Mouse (Mus musculus): Measurements from ENCODE around the gene Fbln2. TPM values are rescaled to one million over a fixed set of nuclear protein-coding genes. Genes with fewer than 3 reads are reported as not detected.

Gene Fbln2
- polyA plus RNA-seq, 1 experiment from 2014 or later: 7.3 TPM

- no peaks in the 10 kb centered on the region for H3K27me3 ChIP-seq (replicated peaks; ENCODE audit: control insufficient read depth, insufficient read depth, low read length)
Measured at GRCm38 (mm10) chr6:91186161-91186931, 25.9 kb upstream of the Fbln2 start.

GRCm38 (mm10) chr6:91186934-91187333, 25.3 kb upstream of the Fbln2 start:
- Histone ChIP-seq H3K27me3 (replicated peaks; ENCODE audit: control insufficient read depth, insufficient read depth, low read length) (no peaks in the 10 kb centered on the region), H3K27ac (ENCODE audit: low read depth, low read length) (no peak overlapping the region), H3K9me3 (replicated peaks; ENCODE audit: control insufficient read depth, low read length) (no peaks in the 10 kb centered on the region), H3K36me3 (ENCODE audit: control insufficient read depth, insufficient read depth, low read length) (no peaks in the 10 kb centered on the region), H3K4me2 (ENCODE audit: low read length) (no peak overlapping the region), H3K4me1 (ENCODE audit: control insufficient read depth, insufficient read depth, low read length) (no peaks in the 10 kb centered on the region), H3K4me3 (ENCODE audit: low read depth, low read length) (no peak overlapping the region), H3K9ac (ENCODE audit: low read length) (no peak overlapping the region)
- no peak for ATAC-seq
- DNase-seq (ENCODE audit: low spot score): no peak
- 76% methylated on average over 6 of the region's 6 CpGs for WGBS

More at GRCm38 (mm10) chr6:91186161-91186931, 25.9 kb upstream of the Fbln2 start:
- Histone ChIP-seq H3K9ac (ENCODE audit: low read length) (no peak overlapping the region), H3K36me3 (ENCODE audit: control insufficient read depth, insufficient read depth, low read length) (no peaks in the 10 kb centered on the region), H3K27ac (ENCODE audit: low read depth, low read length) (no peak overlapping the region), H3K4me2 (ENCODE audit: low read length) (no peak overlapping the region), H3K4me3 (ENCODE audit: low read depth, low read length) (no peak overlapping the region), H3K4me1 (ENCODE audit: control insufficient read depth, insufficient read depth, low read length) (no peaks in the 10 kb centered on the region), H3K9me3 (replicated peaks; ENCODE audit: control insufficient read depth, low read length) (no peaks in the 10 kb centered on the region)
- 59% methylated on average over 4 of the region's 4 CpGs for WGBS
- DNase-seq (ENCODE audit: low spot score): no peak
- no peak for ATAC-seq

DNA sequence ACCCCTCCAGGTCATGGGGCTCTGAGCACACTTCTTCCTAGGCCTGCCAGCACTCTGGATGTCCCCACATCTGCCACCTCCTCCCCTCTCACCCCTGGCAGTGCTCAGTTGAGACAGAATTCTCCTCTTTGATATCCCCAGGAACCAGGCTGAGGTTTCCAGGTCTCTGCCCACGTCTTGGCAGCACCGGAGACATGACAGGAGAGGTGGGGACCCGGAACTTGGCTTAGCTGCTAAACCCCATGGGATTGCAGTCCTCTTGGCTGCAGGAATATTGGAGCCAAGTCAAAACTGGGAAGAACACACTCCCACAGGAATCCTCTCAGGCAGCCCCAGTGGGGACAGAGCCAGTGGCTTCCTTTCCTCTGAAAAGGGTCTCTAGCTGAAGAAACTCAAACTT, 24.4 kb upstream of the Fbln2 start:
- ATAC-seq (no peak), DNase-seq (ENCODE audit: low spot score) (no peak)
- no peaks in the 10 kb centered on the region for H3K9me3 ChIP-seq (replicated peaks; ENCODE audit: control insufficient read depth, low read length)
- WGBS: 79% methylated on average over 3 of the region's 3 CpGs
- H3K9ac ChIP-seq (ENCODE audit: low read length): no peak overlapping the region
- no peak overlapping the region for H3K27ac ChIP-seq (ENCODE audit: low read depth, low read length)
- H3K4me2 ChIP-seq (ENCODE audit: low read length): no peak overlapping the region
- H3K4me1 ChIP-seq (ENCODE audit: control insufficient read depth, insufficient read depth, low read length): no peaks in the 10 kb centered on the region
- H3K4me3 ChIP-seq (ENCODE audit: low read depth, low read length): no peak overlapping the region
- H3K36me3 ChIP-seq (ENCODE audit: control insufficient read depth, insufficient read depth, low read length): no peaks in the 10 kb centered on the region
- no peaks in the 10 kb centered on the region for H3K27me3 ChIP-seq (replicated peaks; ENCODE audit: control insufficient read depth, insufficient read depth, low read length)

- DNase-seq (ENCODE audit: low spot score) (no peak), ATAC-seq (no peak)
- H3K27ac ChIP-seq (ENCODE audit: low read depth, low read length): no peak overlapping the region
- no peak overlapping the region for H3K9ac ChIP-seq (ENCODE audit: low read length)
- no peaks in the 10 kb centered on the region for H3K27me3 ChIP-seq (replicated peaks; ENCODE audit: control insufficient read depth, insufficient read depth, low read length)
- WGBS: 90% methylated on average over 6 of the region's 6 CpGs
- no peaks in the 10 kb centered on the region for H3K36me3 ChIP-seq (ENCODE audit: control insufficient read depth, insufficient read depth, low read length)
- H3K9me3 ChIP-seq (replicated peaks; ENCODE audit: control insufficient read depth, low read length): no peaks in the 10 kb centered on the region
- H3K4me2 ChIP-seq (ENCODE audit: low read length): no peak overlapping the region
- no peaks in the 10 kb centered on the region for H3K4me1 ChIP-seq (ENCODE audit: control insufficient read depth, insufficient read depth, low read length)
- H3K4me3 ChIP-seq (ENCODE audit: low read depth, low read length): no peak overlapping the region
Measured at GRCm38 (mm10) chr6:91189971-91190370, 22.3 kb upstream of the Fbln2 start.

DNA sequence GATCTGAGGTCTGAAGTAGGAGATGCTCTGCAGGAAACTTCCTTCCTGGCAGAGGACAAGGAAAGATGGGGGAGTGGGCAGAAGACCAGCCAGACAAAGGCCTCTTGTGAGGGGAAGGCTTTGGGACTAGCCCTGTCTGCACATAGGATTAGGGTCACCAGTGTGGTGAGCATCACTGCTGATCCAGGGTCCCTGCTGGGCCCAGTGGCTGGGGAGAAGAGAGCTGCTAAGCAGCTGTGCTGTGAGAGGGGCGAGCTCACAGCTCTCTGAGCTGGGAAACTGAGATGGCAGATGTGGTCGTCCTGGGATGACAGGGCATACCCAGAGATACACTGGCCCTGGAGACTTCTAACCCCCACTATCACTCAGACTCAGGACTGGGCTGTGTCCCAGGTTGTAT, 20.8 kb upstream of the Fbln2 start:
- H3K4me1 ChIP-seq (ENCODE audit: control insufficient read depth, insufficient read depth, low read length): no peaks in the 10 kb centered on the region
- H3K9ac ChIP-seq (ENCODE audit: low read length): no peak overlapping the region
- DNase-seq (ENCODE audit: low spot score) (no peak), ATAC-seq (no peak)
- H3K9me3 ChIP-seq (replicated peaks; ENCODE audit: control insufficient read depth, low read length): no peaks in the 10 kb centered on the region
- H3K4me3 ChIP-seq (ENCODE audit: low read depth, low read length): no peak overlapping the region
- no peaks in the 10 kb centered on the region for H3K27me3 ChIP-seq (replicated peaks; ENCODE audit: control insufficient read depth, insufficient read depth, low read length)
- no peak overlapping the region for H3K4me2 ChIP-seq (ENCODE audit: low read length)
- H3K27ac ChIP-seq (ENCODE audit: low read depth, low read length): no peak overlapping the region
- H3K36me3 ChIP-seq (ENCODE audit: control insufficient read depth, insufficient read depth, low read length): no peaks in the 10 kb centered on the region
- WGBS: 44% methylated on average over 2 of the region's 2 CpGs

GRCm38 (mm10) chr6:91192421-91192820, 19.8 kb upstream of the Fbln2 start:
- Histone ChIP-seq H3K4me2 (ENCODE audit: low read length) (no peak overlapping the region), H3K27ac (ENCODE audit: low read depth, low read length) (no peak overlapping the region), H3K27me3 (replicated peaks; ENCODE audit: control insufficient read depth, insufficient read depth, low read length) (no peaks in the 10 kb centered on the region), H3K4me1 (ENCODE audit: control insufficient read depth, insufficient read depth, low read length) (no peaks in the 10 kb centered on the region), H3K36me3 (ENCODE audit: control insufficient read depth, insufficient read depth, low read length) (no peaks in the 10 kb centered on the region), H3K9me3 (replicated peaks; ENCODE audit: control insufficient read depth, low read length) (no peaks in the 10 kb centered on the region), H3K9ac (ENCODE audit: low read length) (no peak overlapping the region), H3K4me3 (ENCODE audit: low read depth, low read length) (no peak overlapping the region)
- 86% methylated on average over 3 of the region's 3 CpGs for WGBS
- ATAC-seq: no peak
- DNase-seq (ENCODE audit: low spot score): no peak

GRCm38 (mm10) chr6:91192851-91193545, 19.3 kb upstream of the Fbln2 start:
- Histone ChIP-seq H3K4me3 (ENCODE audit: low read depth, low read length) (no peak overlapping the region), H3K4me1 (ENCODE audit: control insufficient read depth, insufficient read depth, low read length) (no peaks in the 10 kb centered on the region), H3K4me2 (ENCODE audit: low read length) (no peak overlapping the region), H3K27me3 (replicated peaks; ENCODE audit: control insufficient read depth, insufficient read depth, low read length) (no peaks in the 10 kb centered on the region), H3K9me3 (replicated peaks; ENCODE audit: control insufficient read depth, low read length) (no peaks in the 10 kb centered on the region), H3K36me3 (ENCODE audit: control insufficient read depth, insufficient read depth, low read length) (no peaks in the 10 kb centered on the region), H3K9ac (ENCODE audit: low read length) (no peak overlapping the region), H3K27ac (ENCODE audit: low read depth, low read length) (no peak overlapping the region)
- 86% methylated on average over 1 of the region's 1 CpGs for WGBS
- ATAC-seq (no peak), DNase-seq (ENCODE audit: low spot score) (no peak)

GRCm38 (mm10) chr6:91198456-91198855, 13.8 kb upstream of the Fbln2 start:
- H3K36me3 ChIP-seq (ENCODE audit: control insufficient read depth, insufficient read depth, low read length): no peaks in the 10 kb centered on the region
- H3K9me3 ChIP-seq (replicated peaks; ENCODE audit: control insufficient read depth, low read length): no peaks in the 10 kb centered on the region
- H3K9ac ChIP-seq (ENCODE audit: low read length): no peak overlapping the region
- no peak overlapping the region for H3K4me3 ChIP-seq (ENCODE audit: low read depth, low read length)
- H3K4me1 ChIP-seq (ENCODE audit: control insufficient read depth, insufficient read depth, low read length): peaks cover 17% of the 10 kb centered on the region; the same call in 1 of the 2 replicates
- DNase-seq (ENCODE audit: low spot score) (no peak), ATAC-seq (peak; percentile 31; the same call in 1 of the 2 replicates)
- H3K27ac ChIP-seq (ENCODE audit: low read depth, low read length): no peak overlapping the region
- no peak overlapping the region for H3K4me2 ChIP-seq (ENCODE audit: low read length)
- no peaks in the 10 kb centered on the region for H3K27me3 ChIP-seq (replicated peaks; ENCODE audit: control insufficient read depth, insufficient read depth, low read length)
- 63% methylated on average over 2 of the region's 2 CpGs for WGBS

Measured in forebrain, embryonic 14.5 days (tissue).